Mouse (Mus musculus) forebrain, embryonic 15.5 days (tissue): ENCODE measurements around the gene Nisch. TPM values are rescaled to one million over a fixed set of nuclear protein-coding genes. Genes with fewer than 3 reads are reported as not detected.

Experiments used
- ATAC-seq: fragments of 200-750 bp; cut with Nextera tagmentation; replicated peaks from 2 replicates; pipeline ENCODE4 v1.8.0; 2017; ENCODE audit warnings: mild to moderate bottlenecking, moderate TSS enrichment, moderate library complexity
- H3K27ac ChIP-seq: fragments of 300-500 bp; sonication (generic); replicated peaks from 2 replicates; pipeline ENCODE4 v1.5.1; 2015; ENCODE audit warnings: mild to moderate bottlenecking, inconsistent platforms
- H3K27me3 ChIP-seq: fragments of 300-500 bp; sonication (generic); 2 replicates; pipeline ENCODE4 v1.6.1; 2015; ENCODE audit warnings: inconsistent platforms
- H3K36me3 ChIP-seq: fragments of 300-500 bp; sonication (generic); 2 replicates; pipeline ENCODE4 v1.6.1; 2015; ENCODE audit warnings: mild to moderate bottlenecking, inconsistent platforms
- H3K4me1 ChIP-seq: fragments of 300-500 bp; sonication (generic); 2 replicates; pipeline ENCODE4 v1.6.1; 2015; ENCODE audit warnings: inconsistent platforms
- H3K4me2 ChIP-seq: fragments of 300-500 bp; sonication (generic); replicated peaks from 2 replicates; pipeline ENCODE4 v1.6.1; 2015; ENCODE audit warnings: mild to moderate bottlenecking, inconsistent platforms
- H3K4me3 ChIP-seq: fragments of 300-500 bp; sonication (generic); 2 replicates; pipeline ENCODE4 v1.5.1; 2015; ENCODE audit warnings: mild to moderate bottlenecking, inconsistent platforms
- H3K9ac ChIP-seq: fragments of 300-500 bp; sonication (generic); replicated peaks from 2 replicates; pipeline ENCODE4 v1.6.1; 2015; ENCODE audit warnings: mild to moderate bottlenecking, inconsistent platforms
- H3K9me3 ChIP-seq: fragments of 300-500 bp; sonication (generic); 2 replicates; pipeline ENCODE4 v1.6.1; 2016; ENCODE audit warnings: inconsistent platforms
- WGBS: fragments of 180-500 bp; shearing (Covaris S2); methylation state at CpG from one replicate; pipeline ENCODE4 v1.1.7; 2015; ENCODE audit warnings: mixed read lengths; 5-methylcytosine and 5-hydroxymethylcytosine counted together
- polyA plus RNA-seq: library from polyadenylated mRNA; unstranded; fragments of >200 nt; fragmentation: Nextera tagmentation; extraction: Ambion mirVana; gene quantifications from 2 replicates; pipeline ENCODE4 v1.2.1, GENCODE M21; 2015

Gene Nisch
- polyA plus RNA-seq, result 339 and 356 TPM in 2 replicates

DNA sequence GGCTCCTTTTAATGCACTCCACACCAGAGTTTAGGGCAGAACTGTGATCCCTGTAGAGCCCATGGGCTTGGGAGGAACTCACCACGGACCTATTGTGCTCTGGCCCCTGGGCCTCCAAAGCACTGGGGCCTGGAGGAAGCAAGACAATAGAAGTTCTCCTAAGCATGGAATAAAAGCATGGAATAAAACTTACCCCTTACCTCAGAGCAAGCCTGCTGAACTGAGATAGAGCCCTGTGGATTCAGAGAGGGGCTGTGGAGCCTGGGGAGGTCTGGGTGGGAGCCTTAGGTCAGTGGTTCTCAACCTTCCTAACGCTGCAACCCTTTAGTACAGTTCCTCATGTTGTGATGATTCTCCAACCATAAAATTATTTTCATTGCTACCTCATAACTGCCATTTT, at the start of gene Nisch:
TSS of gene Nisch (minus strand) at position 101 of the 400 bp plus-strand sequence.
- Histone ChIP-seq H3K27ac (no peak within 1 kb of the TSS), H3K4me2 (no peak within 1 kb of the TSS), H3K27me3 (no peaks in the 10 kb centered on the region), H3K9ac (no peak within 1 kb of the TSS; the same call in 1 of the 2 replicates), H3K4me1 (peaks cover 13% of the 10 kb centered on the region; the same call in 1 of the 2 replicates), H3K9me3 (no peaks in the 10 kb centered on the region), H3K36me3 (no peaks in the 10 kb centered on the region), H3K4me3 (no peak within 1 kb of the TSS)
- 51% methylated on average over 2 of the region's 2 CpGs for WGBS
- no peak for ATAC-seq

GRCm38 (mm10) chr14:31260932-31261331, 44.2 kb upstream of the Nisch start:
- ATAC-seq, result no peak

DNA sequence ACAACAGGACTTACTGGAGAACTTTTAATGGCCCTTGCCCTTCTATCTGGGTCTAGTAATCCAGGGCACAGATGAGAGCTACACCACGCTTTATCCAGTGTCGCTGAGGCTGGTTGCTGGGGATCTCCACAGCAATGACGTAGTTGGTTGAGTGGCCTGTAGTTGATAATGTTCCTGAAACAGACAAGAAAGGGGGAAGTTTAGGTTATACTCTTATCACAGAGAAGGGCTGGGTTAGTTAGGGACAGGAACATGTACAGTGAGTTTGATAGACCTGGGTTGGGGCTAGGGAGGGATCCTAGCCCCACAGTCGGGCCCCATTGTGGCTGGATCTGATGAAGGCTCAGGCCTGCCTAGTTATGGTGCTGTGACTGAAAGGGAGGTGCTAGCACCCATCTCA, 43.6 kb upstream of the Nisch start:
- no peak overlapping the region for H3K9ac ChIP-seq
- peaks cover 61% of the 10 kb centered on the region for H3K36me3 ChIP-seq
- ATAC-seq, result no peak
- H3K4me1 ChIP-seq, result no peaks in the 10 kb centered on the region
- no peak overlapping the region for H3K4me3 ChIP-seq
- H3K4me2 ChIP-seq, result no peak overlapping the region
- H3K27me3 ChIP-seq, result no peaks in the 10 kb centered on the region
- WGBS, result over 99% methylated on average over 4 of the region's 4 CpGs
- H3K27ac ChIP-seq, result no peak overlapping the region
- no peaks in the 10 kb centered on the region for H3K9me3 ChIP-seq

More at GRCm38 (mm10) chr14:31260932-31261331, 44.2 kb upstream of the Nisch start:
- Histone ChIP-seq H3K27me3 (no peaks in the 10 kb centered on the region), H3K36me3 (peaks cover 56% of the 10 kb centered on the region), H3K9me3 (no peaks in the 10 kb centered on the region), H3K4me2 (no peak overlapping the region), H3K4me3 (no peak overlapping the region), H3K4me1 (no peaks in the 10 kb centered on the region), H3K27ac (no peak overlapping the region), H3K9ac (no peak overlapping the region)
- WGBS, result 93% methylated on average over 9 of the region's 9 CpGs

DNA sequence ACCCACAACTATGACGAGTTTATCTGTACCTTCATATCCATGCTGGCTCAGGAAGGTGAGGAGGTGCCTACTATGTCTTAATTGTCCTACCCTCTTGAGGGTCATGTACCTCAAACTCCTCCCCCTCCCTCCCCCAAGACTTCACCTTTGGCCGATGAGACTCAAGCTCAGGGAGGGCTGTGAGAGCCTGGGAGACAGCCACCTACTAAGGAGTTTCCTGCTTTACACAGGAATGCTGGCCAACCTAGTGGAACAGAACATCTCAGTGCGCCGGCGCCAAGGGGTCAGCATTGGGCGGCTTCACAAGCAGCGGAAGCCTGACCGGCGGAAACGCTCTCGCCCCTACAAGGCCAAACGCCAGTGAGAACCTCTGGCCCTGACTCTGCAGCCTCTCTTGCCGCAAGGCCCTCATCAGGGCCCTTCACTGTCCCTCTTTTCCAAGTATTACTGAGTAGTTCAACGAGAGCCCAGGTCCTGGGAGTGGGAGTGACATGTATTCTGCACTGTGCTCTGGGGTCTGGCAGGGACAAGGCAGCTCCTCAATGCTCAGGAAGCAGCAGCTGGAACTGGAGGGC, 41.8 kb upstream of the Nisch start:
- WGBS, result 98% methylated on average over 14 of the region's 14 CpGs
- Histone ChIP-seq H3K27ac (no peak overlapping the region), H3K4me3 (no peak overlapping the region), H3K9ac (no peak overlapping the region), H3K27me3 (no peaks in the 10 kb centered on the region), H3K9me3 (no peaks in the 10 kb centered on the region), H3K4me1 (no peaks in the 10 kb centered on the region), H3K36me3 (peaks cover 80% of the 10 kb centered on the region), H3K4me2 (no peak overlapping the region)
- no peak for ATAC-seq

DNA sequence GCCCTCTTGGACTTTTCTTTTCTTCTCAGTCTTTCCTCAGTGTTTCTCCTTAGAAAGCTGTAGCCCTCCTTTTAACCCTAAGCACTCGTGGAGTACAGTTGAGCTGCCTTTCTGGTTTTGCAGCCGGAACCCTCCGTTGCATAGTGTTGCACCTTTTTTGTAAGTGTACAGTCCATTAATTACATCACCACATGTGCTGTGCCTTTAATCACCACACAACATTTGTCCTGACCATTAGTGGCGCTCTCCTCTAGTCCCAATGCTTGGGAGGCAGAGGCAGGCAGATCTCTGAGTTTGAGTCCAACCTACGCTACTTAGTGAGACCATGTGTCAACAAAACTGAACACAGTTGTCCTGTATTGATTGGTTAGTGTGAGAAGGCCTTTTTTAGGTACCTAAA, 35.3 kb upstream of the Nisch start:
- peak overlapping the region; percentile 77 for H3K4me3 ChIP-seq
- ATAC-seq, result no peak
- peak overlapping the region; percentile 63 for H3K4me2 ChIP-seq
- peaks cover 39% of the 10 kb centered on the region for H3K36me3 ChIP-seq
- no peaks in the 10 kb centered on the region for H3K27me3 ChIP-seq
- H3K27ac ChIP-seq, result no peak overlapping the region
- peaks cover 20% of the 10 kb centered on the region for H3K4me1 ChIP-seq
- no peaks in the 10 kb centered on the region for H3K9me3 ChIP-seq
- peak overlapping the region; percentile 95 for H3K9ac ChIP-seq
- WGBS, result 89% methylated on average over 5 of the region's 5 CpGs

DNA sequence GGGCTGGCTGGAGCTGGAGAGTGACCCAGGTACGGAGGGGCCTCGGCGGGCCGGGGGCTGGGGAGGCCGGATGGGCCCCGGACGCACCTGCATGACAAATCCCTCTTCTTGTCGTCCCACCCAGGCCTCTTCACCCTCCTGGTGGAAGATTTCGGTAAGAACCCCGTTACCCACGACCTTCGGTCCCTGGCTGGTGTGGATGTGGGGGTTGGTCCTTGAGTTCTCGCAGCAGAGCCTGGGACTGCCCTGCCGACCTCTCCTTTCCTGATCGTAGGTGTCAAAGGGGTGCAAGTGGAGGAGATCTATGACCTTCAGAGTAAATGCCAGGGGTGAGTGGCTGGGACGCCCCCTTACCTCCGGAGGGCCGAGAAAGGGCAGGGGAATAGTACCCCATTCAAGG, 34.9 kb upstream of the Nisch start:
- H3K9ac ChIP-seq, result peak overlapping the region; percentile 95
- peak overlapping the region; percentile 91 for H3K27ac ChIP-seq
- H3K36me3 ChIP-seq, result peaks cover 35% of the 10 kb centered on the region
- no peak for ATAC-seq
- WGBS, result 2% methylated on average over 18 of the region's 18 CpGs
- peak overlapping the region; percentile 77 for H3K4me3 ChIP-seq
- no peaks in the 10 kb centered on the region for H3K9me3 ChIP-seq
- peaks cover 20% of the 10 kb centered on the region for H3K4me1 ChIP-seq
- H3K4me2 ChIP-seq, result peak overlapping the region; percentile 63
- no peaks in the 10 kb centered on the region for H3K27me3 ChIP-seq

GRCm38 (mm10) chr14:31251084-31251604, 34.4 kb upstream of the Nisch start, which contains the start of the genes Phf7 and Bap1:
Gene Phf7 (minus strand): TSS chr14:31251317.
Gene Bap1 (plus strand): TSS chr14:31251450.
- peaks cover 20% of the 10 kb centered on the region for H3K4me1 ChIP-seq
- peak within 1 kb of the TSS; percentile 91 for H3K27ac ChIP-seq
- no peaks in the 10 kb centered on the region for H3K27me3 ChIP-seq
- H3K9me3 ChIP-seq, result no peaks in the 10 kb centered on the region
- H3K36me3 ChIP-seq, result peaks cover 30% of the 10 kb centered on the region
- under 1% methylated on average over 73 of the region's 75 CpGs for WGBS
- H3K9ac ChIP-seq, result peak within 1 kb of the TSS; percentile 95
- H3K4me3 ChIP-seq, result peak within 1 kb of the TSS; percentile 77
- H3K4me2 ChIP-seq, result peak within 1 kb of the TSS; percentile 63
- peak; percentile 92 for ATAC-seq

DNA sequence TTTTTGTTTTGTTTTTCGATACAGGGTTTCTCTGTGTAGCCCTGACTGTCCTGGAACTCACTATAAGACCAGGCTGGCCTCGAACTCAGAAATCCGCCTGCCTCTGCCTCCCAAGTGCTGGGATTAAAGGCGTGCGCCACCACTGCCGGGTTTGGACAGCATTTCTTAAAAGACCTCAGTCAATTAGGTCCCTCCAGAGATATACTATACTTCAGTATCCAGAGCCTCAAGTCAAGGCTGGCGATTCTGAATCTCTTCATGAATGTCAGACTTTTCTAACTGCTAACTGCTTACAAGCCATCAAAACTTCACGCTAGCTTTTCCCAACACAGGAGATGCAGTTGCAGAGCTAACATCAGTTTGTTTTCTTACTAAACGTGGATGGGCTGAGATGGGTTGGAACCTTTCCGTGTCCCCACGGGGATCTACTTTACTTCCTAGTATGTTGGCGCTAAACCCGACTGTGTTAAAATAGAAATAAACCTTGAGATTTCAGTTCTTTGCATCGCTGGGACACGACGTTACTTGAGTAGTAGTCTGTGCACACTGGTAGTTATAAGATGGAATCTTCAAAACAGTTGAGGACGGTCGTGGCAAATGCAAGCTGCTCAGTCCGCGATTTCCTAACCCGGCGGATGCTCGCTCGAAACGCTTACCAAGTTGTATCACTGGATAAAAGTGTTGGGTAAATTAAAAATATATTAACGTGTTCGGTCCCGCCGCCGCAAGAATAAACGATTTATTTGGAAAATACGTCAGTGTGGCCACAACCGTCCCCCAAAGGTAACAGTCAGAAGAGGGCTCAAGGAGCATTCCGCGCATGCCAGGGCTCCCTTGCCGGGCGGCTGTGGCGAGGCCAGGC, 33.7 kb upstream of the Nisch start:
- Histone ChIP-seq H3K27me3 (no peaks in the 10 kb centered on the region), H3K9ac (peak overlapping the region; percentile 95), H3K36me3 (peaks cover 23% of the 10 kb centered on the region), H3K4me3 (peak overlapping the region; percentile 77), H3K9me3 (no peaks in the 10 kb centered on the region), H3K4me2 (peak overlapping the region; percentile 59), H3K27ac (peak overlapping the region; percentile 91), H3K4me1 (peaks cover 20% of the 10 kb centered on the region)
- peak; percentile 36; the same call in 1 of the 2 replicates for ATAC-seq
- WGBS, result 20% methylated on average over 38 of the region's 38 CpGs

GRCm38 (mm10) chr14:31248396-31248795, 31.6 kb upstream of the Nisch start:
- H3K27ac ChIP-seq, result no peak overlapping the region
- 94% methylated on average over 6 of the region's 6 CpGs for WGBS
- ATAC-seq, result no peak

GRCm38 (mm10) chr14:31245946-31246345, 29.2 kb upstream of the Nisch start:
- Histone ChIP-seq H3K27ac (no peak overlapping the region), H3K27me3 (no peaks in the 10 kb centered on the region), H3K9ac (no peak overlapping the region), H3K4me2 (no peak overlapping the region), H3K4me1 (peaks cover 7% of the 10 kb centered on the region), H3K36me3 (no peaks in the 10 kb centered on the region), H3K4me3 (no peak overlapping the region), H3K9me3 (no peaks in the 10 kb centered on the region)
- WGBS, result 77% methylated on average over 1 of the region's 1 CpGs
- ATAC-seq, result no peak

More at GRCm38 (mm10) chr14:31248396-31248795, 31.6 kb upstream of the Nisch start:
- no peak overlapping the region for H3K9ac ChIP-seq
- no peak overlapping the region for H3K4me2 ChIP-seq
- H3K36me3 ChIP-seq, result peaks cover 2% of the 10 kb centered on the region
- no peaks in the 10 kb centered on the region for H3K27me3 ChIP-seq
- no peak overlapping the region for H3K4me3 ChIP-seq
- H3K4me1 ChIP-seq, result peaks cover 20% of the 10 kb centered on the region
- no peaks in the 10 kb centered on the region for H3K9me3 ChIP-seq

DNA sequence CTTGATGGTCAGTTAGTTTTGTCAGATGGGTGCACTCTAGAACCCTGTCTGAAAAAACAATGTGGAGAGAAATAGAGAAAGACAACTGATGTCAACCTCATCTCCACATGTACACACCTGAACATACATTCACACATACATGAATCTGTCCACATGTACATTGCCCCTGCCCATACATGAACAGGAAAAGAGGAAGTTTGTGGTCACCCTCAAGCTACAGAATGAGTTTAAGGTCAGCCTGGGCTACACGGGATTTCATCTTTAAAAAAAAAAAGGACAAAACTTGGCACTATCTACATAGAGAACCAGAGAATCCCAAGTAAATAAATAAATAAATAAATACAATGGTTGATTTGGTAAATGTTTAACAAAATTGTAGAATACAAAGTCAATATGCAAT, 28.0 kb upstream of the Nisch start:
- H3K36me3 ChIP-seq, result no peaks in the 10 kb centered on the region
- H3K27me3 ChIP-seq, result no peaks in the 10 kb centered on the region
- 85% methylated on average over 1 of the region's 1 CpGs for WGBS
- H3K4me2 ChIP-seq, result no peak overlapping the region
- H3K4me1 ChIP-seq, result no peaks in the 10 kb centered on the region
- no peak overlapping the region for H3K4me3 ChIP-seq
- no peak overlapping the region for H3K9ac ChIP-seq
- ATAC-seq, result no peak
- no peaks in the 10 kb centered on the region for H3K9me3 ChIP-seq
- H3K27ac ChIP-seq, result no peak overlapping the region

DNA sequence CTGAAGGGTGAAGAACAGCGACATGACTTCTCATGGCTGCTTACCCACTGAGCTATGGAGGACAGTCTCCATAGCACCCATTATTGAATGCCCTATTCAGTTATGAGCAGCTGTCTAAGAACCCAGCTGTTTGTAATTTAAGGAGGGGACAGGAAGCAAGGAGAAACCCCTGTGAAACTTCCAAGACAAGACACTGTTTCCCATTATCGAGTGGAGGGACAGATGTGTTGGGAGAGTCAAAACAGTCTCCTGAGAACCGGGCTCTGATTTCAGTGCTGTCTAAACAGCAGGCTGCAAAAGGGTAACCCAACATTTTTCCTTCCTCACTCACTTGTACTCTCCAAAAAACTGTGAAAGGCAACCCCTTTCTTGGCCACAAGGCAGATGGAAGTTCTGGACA, 23.8 kb upstream of the Nisch start:
- no peak overlapping the region for H3K27ac ChIP-seq
- no peak overlapping the region for H3K4me2 ChIP-seq
- no peaks in the 10 kb centered on the region for H3K9me3 ChIP-seq
- H3K36me3 ChIP-seq, result no peaks in the 10 kb centered on the region
- 80% methylated on average over 3 of the region's 3 CpGs for WGBS
- H3K4me1 ChIP-seq, result no peaks in the 10 kb centered on the region
- no peak overlapping the region for H3K4me3 ChIP-seq
- no peak for ATAC-seq
- no peaks in the 10 kb centered on the region for H3K27me3 ChIP-seq
- no peak overlapping the region for H3K9ac ChIP-seq
